In the genomic region with DNA sequence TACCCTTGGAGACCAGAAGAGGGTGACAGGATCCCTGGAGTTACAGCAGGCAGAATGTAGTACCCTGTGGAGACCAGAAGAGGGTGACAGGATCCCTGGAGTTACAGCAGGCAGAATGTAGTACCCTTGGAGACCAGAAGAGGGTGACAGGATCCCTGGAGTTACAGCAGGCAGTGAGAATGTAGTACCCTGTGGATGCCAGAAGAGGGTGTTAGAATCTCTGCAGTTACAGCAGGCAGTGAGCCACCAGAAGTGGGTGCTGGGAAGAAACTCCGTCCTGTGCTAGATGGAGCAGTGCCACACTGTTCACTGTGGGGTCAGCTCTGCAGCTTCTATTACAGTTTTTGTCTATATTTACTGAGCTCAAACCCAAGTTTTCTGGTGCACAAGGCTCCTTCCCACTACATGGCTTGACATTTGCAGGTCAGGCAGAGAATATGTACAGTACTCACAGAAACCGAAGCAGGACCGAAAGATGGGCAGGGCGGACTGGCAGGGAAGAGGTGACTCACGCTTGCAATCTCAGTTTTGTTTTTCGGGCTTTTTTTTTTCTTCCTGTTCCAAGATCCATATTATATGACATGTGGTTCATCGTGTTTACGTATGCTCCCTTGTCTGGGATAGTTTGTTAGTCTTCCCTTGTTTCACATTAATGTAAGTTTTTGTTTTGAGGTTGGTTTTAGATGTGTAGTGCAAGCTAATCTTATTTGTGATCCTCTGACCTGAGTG, we compare ENCODE assay signal across 8 mouse cellular contexts. TPM values are rescaled to one million over a fixed set of nuclear protein-coding genes. Genes with fewer than 3 reads are reported as not detected.
DNase-seq lines count a peak whose midpoint lies in the region; ATAC-seq lines count a peak whose summit lies in the region.

No protein-coding gene starts in this region.

- no peaks in the 10 kb centered on the region for H3K9me3 ChIP-seq in liver, embryonic 12.5 days (replicated peaks)

- H3K9ac ChIP-seq in liver, embryonic 12.5 days = no peak overlapping the region

- peak; percentile 76 for DNase-seq in liver
- peak; percentile 92 for DNase-seq in cerebellum, adult 8-10 months
- peak; percentile 93 to 98 for DNase-seq in frontal cortex, adult 2 months (ENCODE audit: extremely low spot score in 1 of 2, low spot score in 1 of 2)
- peak; percentile 84 to 92 for DNase-seq in left cerebral cortex, postnatal 36 days (ENCODE audit: low spot score in 2 of 2)
- DNase-seq in monocyte, adult 2 months (ENCODE audit: low read depth in 1 of 2, low spot score in 2 of 2) = peak; percentile 82 to 84
- DNase-seq in spleen, postnatal 36 days (ENCODE audit: low spot score in 2 of 2) = peak; percentile 68 to 78

- 85% methylated on average over 8 of the region's 8 CpGs for WGBS in liver, embryonic 12.5 days (ENCODE audit: insufficient replicate concordance)

- H3K4me2 ChIP-seq in liver, embryonic 12.5 days = no peak overlapping the region

- H3K36me3 ChIP-seq in liver, embryonic 12.5 days = no peaks in the 10 kb centered on the region

- intact Hi-C loops in left cerebral cortex, postnatal 36 days (cut with DNase I) = loop anchor here (2.0 to 5.0 kb wide), 3 partner anchors 32 to 262 kb away; partner anchors contain the start of gene Stat6

- no peaks in the 10 kb centered on the region for H3K27me3 ChIP-seq in liver, embryonic 12.5 days (replicated peaks)

- H3K4me3 ChIP-seq in liver, embryonic 12.5 days = no peak overlapping the region

- H3K4me1 ChIP-seq in liver, embryonic 12.5 days = peaks cover 28% of the 10 kb centered on the region

- ATAC-seq in liver, embryonic 12.5 days = no peak
- ATAC-seq in inflammation-experienced regulatory T-cells, adult 6 months = peak; percentile 37

- H3K27ac ChIP-seq in liver, embryonic 12.5 days = no peak overlapping the region

RNA-seq across cellular contexts. Expression of gene Nab2, which starts 6.6 kb away (rescaled TPM):
- polyA plus RNA-seq in liver, embryonic 12.5 days (2016; fragmentation: Nextera tagmentation; extraction: Ambion mirVana) = 2.6 and 3.4 TPM in 2 replicates
- polyA plus RNA-seq in frontal cortex, adult 2 months (2012; rRNA removed) = 38.2 and 46.1 TPM in 2 replicates
- 1 to 10 TPM; 7.5 to 9.5 (median 7.8) TPM for polyA plus RNA-seq in inflammation-experienced regulatory T-cells, adult 6 months (2017; shearing (Covaris generic))
- total RNA-seq in left cerebral cortex, postnatal 36 days (2021) = 10 to 100 TPM; 39.7 to 40.5 TPM

RNA-seq across cellular contexts. Expression of gene Nemp1, which starts 8.3 kb away (rescaled TPM):
- 7.0 and 8.0 TPM in 2 replicates for polyA plus RNA-seq in liver, embryonic 12.5 days (2016; fragmentation: Nextera tagmentation; extraction: Ambion mirVana)
- polyA plus RNA-seq in frontal cortex, adult 2 months (2012; rRNA removed) = 4.5 and 4.8 TPM in 2 replicates
- 1 to 10 TPM; 3.7 to 5.9 (median 5.7) TPM for polyA plus RNA-seq in inflammation-experienced regulatory T-cells, adult 6 months (2017; shearing (Covaris generic))
- 1 to 10 TPM; 3.5 to 3.9 TPM for total RNA-seq in left cerebral cortex, postnatal 36 days (2021)

RNA-seq across cellular contexts. Expression of gene Myo1a, which starts 30.0 kb away (rescaled TPM):
- 0.06 and 0.13 TPM in 2 replicates for polyA plus RNA-seq in liver, embryonic 12.5 days (2016; fragmentation: Nextera tagmentation; extraction: Ambion mirVana)
- 1.4 and 1.5 TPM in 2 replicates for polyA plus RNA-seq in frontal cortex, adult 2 months (2012; rRNA removed)
- not detected for polyA plus RNA-seq in inflammation-experienced regulatory T-cells, adult 6 months (2017; shearing (Covaris generic))
- total RNA-seq in left cerebral cortex, postnatal 36 days (2021) = under 1 TPM; 0.49 to 0.59 TPM

RNA-seq across cellular contexts. Expression of gene Stat6, which starts 32.2 kb away (rescaled TPM):
- polyA plus RNA-seq in liver, embryonic 12.5 days (2016; fragmentation: Nextera tagmentation; extraction: Ambion mirVana) = 19.2 and 19.4 TPM in 2 replicates
- 11.0 and 11.9 TPM in 2 replicates for polyA plus RNA-seq in frontal cortex, adult 2 months (2012; rRNA removed)
- polyA plus RNA-seq in inflammation-experienced regulatory T-cells, adult 6 months (2017; shearing (Covaris generic)) = 100 to 1,000 TPM; 148 to 195 (median 176) TPM
- total RNA-seq in left cerebral cortex, postnatal 36 days (2021) = 10 to 100 TPM in 1 of 2 experiments, 1 to 10 TPM in 1; 9.0 to 12.7 TPM

RNA-seq across cellular contexts. Expression of gene Tac2, which starts 49.3 kb away (rescaled TPM):
- 8.6 and 14.1 TPM in 2 replicates for polyA plus RNA-seq in liver, embryonic 12.5 days (2016; fragmentation: Nextera tagmentation; extraction: Ambion mirVana)
- 34.9 and 38.9 TPM in 2 replicates for polyA plus RNA-seq in frontal cortex, adult 2 months (2012; rRNA removed)
- polyA plus RNA-seq in inflammation-experienced regulatory T-cells, adult 6 months (2017; shearing (Covaris generic)) = not detected
- 10 to 100 TPM; 15.5 to 17.5 TPM for total RNA-seq in left cerebral cortex, postnatal 36 days (2021)
